Mouse (Mus musculus) urinary bladder, adult 2 months (tissue): ENCODE measurements around the gene Rapgef1. TPM values are rescaled to one million over a fixed set of nuclear protein-coding genes. Genes with fewer than 3 reads are reported as not detected.
A peak's percentile ranks its signal among the peaks of the same experiment; 100 is the strongest.

ENCODE experiments used
- DNase-seq: peaks from one replicate; pipeline ENCODE4 v3.0.0; 2022; ENCODE audit warnings: low spot score
- polyA plus RNA-seq: library from polyadenylated mRNA; depleted of rRNA; stranded (reverse); fragments of >200 nt; gene quantifications from 2 replicates; pipeline ENCODE4 v1.2.3, GENCODE M21; 2012; rRNA removed

Rapgef1 gene
- 29.0 and 34.9 TPM in 2 replicates for polyA plus RNA-seq

DNA sequence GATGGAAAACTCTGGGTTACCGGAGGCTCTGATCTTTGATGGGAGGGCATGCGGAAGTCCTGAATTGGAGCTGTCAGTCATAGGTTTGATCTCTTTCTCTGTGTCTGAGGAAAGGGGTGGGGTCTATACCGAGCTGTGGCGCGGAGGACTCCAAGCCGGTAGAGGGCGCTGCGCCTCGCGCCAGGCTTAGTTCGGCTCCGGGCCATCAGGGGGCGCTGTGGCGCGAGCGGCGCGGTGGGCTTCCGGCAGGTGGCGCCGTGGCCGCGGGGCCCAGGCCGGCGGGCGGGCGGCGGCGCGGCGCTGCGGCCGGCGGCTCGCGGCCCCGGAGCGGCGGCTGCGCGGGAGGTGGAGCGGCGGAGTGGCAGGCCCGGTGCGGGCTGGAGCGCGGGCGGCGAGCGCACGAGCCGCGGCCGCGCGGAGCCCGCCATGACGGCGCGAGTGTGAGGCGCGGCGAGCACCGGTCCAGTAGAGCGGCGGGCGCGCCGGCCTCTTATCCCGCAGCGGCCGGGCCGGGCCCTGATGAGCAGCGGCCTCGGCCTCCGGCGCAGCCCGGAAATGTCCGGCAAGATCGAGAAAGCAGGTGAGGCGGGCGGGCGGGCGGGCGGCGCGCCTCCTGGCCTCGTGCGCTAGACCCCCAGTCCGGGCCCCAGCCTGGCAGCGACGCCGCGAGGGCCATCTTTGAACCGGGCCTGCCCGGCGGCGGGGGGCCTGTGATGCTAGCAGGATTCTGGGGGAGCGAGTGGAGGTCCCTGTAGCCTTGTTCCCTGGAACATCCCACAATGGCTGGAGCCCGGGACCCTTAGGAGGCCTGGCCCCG, at the start of gene Rapgef1:
Rapgef1 (plus strand) TSS at position 237 of the 817 bp plus-strand sequence.
- DNase-seq: peak; percentile 98

DNA sequence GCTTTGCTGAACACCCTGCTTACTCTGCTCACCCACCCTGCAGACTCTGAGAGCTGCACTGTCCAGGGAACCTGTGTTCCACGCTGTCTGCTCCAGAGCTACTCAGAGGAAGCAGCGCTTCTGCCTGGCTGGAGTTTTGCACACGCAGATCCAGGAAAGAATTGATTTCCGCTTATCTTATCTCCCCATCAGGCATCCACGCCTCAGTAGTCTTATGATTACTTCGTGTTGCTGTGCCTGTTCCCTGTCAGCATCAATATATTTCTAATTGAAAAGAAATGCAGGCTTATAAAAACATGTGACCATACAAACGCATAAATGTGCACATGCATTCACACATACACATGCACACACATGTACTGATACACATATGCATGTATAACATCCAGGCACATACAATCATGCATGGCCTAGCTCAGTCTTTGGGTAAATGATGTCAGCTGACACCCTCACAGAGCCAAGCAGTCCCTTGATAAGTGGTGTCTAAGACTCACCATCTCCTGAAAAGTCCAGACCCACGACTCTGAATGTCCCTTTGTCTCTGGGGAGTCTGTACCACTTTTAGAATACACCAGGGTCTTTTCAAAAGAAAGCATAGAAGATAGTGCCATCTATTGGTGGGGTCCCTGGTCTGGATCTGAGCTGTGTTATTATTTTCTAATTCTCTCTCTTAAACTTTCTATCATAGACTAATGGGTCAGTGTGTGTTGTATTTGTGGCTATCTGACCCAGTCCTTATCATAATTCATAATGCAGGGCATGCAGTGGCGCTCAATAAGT, 47.4 kb upstream of the Rapgef1 start:
- no peak for DNase-seq

DNA sequence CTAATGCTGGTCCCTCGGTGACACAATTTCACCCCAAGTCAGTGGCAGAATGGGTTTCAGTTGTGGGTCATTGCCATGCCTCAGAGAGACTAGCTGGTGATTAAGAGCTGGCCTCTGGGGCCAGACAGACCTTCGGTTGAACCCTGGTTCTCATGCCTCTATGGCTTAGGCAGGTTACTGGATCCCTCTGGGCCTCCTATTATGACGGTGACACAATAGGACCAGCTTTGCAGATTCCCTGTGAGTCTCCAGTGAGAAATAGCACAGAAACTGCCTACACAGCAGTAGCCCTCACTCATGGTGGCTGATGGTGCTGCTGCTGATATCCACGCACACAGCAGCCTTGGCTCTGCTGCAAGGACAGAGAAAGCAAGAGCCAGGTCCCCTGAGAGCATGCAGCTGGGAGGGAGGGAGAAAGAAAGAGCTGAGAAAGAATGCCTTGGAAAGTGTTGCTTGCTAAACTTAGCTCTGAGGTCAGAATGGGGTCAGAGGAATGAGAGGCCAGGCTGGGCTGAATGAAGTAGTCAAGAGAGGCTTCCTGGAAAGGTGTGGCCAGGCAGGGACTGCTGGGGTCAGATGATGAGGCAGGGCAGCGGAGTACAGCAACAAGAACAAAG, 46.6 kb upstream of the Rapgef1 start:
- no peak for DNase-seq

DNA sequence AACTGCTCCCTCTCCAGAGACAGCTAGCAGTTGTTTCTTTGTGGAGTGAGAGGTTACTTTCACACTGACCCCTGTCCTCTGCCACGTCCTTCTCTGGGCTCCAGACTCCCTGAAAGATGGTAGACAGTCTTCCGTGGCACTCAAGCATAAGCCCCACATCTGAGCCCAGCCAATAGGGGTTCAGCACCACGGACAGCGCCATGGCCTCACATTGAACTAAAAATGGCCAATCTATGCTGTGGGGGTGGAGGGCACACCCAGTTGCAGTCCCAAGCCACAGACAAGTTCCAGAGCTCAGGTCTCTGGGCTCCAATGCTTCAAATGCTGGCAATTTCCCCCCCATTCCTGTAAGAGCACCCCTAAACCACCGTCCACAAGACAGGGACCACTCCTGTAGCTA, 45.9 kb upstream of the Rapgef1 start:
- peak; percentile 24 for DNase-seq

DNA sequence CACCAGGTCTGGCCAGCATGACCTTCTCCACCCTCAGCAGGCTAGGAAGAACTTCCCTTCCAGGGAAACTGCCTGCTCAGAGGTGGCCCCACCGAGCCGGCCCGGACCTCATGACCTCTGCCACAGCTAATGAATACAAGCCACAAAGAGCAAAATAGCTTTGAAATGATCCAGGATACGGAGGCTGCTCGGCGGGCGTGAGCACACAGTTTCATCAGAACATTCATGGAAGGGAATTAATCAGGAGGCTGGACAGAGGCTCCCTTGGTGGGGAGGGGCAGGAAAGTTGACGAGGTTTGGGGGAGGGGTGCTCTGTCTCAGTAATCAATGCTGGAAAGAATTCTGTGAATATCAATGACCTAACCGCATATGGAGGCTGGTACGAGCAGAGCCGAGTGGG, 45.3 kb upstream of the Rapgef1 start:
- DNase-seq: no peak

DNA sequence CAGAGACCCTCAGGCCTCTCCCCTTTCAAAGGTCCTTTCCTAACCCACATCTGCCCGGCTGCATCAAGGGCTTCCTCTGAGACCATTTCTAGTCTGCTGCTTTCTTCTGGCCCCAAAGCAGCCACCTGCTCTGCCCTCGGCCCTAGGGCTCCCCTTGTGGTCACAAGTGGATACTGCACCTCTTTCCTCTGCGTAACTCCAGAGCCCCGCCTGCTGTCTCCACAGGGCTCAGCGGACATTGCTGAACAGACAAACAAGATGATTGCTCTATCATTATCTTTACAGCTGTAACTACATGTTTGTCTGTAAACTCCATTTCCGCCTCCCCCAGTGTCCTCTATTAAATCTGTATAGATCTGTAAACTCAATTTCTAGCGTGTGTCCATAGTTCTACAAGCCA, 37.1 kb upstream of the Rapgef1 start:
- DNase-seq: peak; percentile 34

DNA sequence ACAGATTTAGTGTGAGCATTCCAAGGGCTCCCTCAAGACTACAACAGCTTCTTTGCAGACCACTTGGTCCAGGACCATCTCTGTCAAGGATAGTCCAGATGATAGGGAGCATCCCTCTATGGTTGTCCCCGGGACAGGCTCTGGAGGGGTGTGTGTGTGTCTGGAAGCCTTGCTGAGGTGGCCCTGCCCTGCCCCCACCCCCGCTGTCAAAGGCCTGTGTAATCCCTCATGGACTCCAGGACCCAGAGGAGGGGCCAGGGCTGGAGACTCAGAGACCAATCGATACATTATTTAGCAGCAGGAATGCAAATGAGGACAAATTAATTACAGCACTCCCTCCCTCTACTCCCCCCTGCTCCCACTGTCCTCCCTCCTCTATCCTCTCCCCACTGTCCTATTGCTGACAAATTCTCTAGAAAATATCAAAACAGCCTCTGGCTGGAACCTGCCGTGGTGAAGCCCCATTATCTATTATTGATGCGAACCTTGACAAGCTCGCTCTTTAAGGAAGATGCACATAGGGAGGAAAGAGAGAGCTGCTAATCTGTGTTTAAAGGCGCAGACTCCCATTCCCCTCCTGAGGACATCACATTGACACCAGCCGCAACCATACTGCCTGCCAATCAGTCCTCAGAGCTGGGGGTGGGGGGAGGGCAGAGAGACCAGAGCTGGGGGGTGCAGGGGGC, 33.4 kb upstream of the Rapgef1 start:
- DNase-seq: no peak

DNA sequence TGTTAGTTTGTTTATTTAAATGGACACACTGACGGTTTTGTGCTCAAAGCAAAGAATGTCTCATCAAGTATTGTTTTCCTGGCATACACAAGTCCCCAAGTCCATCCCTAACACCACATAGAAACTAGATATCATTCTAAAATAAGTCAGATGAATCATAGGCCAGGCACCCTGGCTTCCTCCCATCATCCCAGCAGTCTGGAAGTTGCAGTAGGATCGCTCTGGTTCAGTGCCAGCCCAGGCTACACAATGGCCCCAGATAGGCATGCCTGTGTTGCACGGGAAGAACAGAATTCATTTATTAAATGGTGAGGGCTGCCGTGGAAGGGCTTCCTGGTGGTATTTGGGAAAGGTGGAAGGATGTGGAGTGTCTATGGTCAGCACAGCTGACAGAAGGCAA, 31.5 kb upstream of the Rapgef1 start:
- DNase-seq: no peak

DNA sequence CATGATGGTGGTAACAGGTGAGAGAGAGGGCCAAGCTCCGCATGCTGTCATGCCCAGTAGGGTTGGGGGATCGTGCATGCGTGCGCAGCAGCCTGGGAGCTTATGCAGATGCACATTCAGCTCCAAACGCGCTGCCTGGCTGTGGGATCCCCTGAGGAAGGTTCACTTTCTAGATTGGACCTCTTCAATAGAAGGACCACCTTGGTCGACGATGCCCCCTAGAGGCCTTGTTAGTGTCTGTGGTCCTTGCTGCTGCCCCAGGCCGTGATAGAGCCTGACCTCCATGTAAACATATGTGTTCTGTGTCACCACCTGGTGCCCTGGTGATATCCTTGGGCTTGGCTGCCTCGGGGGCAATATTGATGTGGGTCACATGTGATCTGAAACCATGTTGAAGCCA, 30.3 kb upstream of the Rapgef1 start:
- DNase-seq: no peak

DNA sequence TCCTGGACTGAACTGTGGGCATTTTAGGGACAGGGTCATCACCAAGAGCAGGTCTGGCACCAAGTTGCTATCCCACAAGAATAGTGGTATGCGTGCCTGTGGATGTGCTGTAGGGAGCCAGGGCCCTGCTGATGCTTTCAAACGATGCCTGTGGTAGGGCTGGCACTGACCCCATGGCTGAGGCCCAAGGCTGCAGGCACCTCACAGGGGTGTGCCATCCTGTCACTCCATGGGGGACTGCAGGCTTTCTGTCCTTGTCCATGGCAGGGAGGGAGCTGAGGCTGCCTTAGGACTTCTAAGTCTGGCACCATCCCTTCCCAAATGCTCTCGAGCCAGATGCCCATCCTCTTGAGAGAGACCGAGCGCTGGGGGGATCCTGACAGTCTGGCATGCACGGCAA, 27.9 kb upstream of the Rapgef1 start:
- no peak for DNase-seq

DNA sequence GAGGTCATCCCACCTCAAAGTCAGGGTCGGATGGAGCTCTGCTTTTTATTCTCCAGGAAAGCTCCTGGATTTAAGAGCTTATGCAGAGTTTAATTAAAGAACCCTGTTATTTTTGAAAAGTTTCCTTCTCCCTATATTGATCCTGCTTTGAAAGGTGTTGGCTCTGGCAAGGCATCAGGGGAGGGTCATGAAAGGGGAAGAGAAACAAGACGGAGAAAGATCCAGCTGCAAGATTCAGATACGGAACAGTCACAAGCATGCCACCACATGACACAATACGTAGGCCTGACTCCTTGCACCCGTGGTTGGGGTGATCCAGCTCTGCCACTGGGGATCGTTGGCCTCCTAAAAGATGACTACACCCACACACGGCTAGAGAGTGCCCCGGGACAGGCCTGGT, 27.0 kb upstream of the Rapgef1 start:
- DNase-seq: no peak

DNA sequence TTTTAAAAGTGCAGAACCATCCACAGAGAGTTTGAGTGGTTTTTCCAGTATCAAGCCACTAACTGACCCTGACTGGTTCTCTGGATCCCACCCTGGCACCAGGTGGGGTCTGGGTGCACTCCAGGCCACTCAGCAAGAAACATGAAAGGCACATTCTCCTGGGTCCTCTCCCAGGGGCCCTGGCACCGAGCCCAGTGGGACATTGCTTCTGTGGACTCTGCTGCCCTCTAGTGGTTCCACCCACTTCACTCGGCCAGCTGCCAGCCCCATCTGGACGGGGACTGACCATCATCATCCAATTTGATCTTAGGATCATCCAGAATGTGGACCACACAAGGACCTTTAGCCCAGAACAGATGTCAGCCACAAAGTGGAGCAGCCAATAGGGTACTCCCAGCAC, 15.6 kb upstream of the Rapgef1 start:
- DNase-seq: peak; percentile 54

DNA sequence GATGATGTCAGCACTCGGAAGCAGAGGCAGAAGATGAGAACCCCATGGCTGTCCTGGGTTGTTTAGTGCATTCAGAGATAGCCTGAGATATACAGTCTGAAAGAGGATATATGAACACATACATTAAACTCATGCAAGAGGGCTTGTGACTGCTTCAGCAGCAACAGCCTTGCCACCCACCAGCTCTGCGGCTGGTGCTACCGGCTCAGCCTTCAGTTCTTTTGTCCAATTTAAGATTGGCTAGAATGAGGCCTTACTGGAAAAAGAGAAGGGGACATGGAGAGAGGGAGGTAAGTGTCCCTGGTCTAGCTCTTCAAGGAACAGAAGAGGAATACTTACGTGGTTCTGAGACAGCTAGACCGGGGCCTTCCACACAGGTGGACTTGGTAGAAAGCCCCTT, 13.9 kb upstream of the Rapgef1 start:
- no peak for DNase-seq

DNA sequence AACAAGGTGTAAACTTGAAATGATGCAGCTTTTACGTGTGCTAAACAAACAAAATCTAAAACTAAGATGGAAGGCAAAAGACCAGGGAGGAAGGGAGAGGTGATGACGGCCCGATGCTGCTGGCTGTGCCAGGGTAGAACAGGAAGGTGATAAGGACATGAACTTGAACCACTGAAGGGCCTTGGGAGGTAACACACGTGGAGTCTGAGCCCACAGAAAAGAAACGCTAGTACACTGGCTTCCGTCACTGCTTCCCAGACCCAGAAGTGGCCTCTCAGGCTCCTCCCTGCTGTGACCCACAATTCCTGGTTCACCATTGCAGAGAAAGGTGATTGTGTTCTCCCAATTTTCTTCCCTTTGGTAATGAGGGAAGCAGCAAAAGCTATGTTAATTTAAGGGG, 13.1 kb upstream of the Rapgef1 start:
- no peak for DNase-seq

DNA sequence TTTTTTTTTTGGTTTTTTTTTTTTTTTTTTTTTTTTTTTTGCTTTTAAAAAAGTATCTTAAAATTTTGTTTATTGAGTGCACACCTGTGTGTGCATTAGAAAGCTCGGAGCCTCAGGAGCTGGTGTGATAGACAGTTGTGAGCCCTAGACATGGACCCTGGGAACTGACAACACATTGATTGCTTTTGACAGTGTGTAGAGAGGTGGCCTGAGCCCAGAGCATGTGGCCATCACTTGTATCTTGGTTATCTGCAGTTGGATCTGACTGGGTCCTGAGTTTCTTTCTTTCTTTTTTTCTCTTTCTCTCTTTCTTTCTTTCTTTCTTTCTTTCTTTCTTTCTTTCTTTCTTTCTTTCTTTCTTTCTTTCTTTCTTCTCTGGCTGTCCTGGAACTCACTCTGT, 2.2 kb upstream of the Rapgef1 start:
- DNase-seq: no peak

DNA sequence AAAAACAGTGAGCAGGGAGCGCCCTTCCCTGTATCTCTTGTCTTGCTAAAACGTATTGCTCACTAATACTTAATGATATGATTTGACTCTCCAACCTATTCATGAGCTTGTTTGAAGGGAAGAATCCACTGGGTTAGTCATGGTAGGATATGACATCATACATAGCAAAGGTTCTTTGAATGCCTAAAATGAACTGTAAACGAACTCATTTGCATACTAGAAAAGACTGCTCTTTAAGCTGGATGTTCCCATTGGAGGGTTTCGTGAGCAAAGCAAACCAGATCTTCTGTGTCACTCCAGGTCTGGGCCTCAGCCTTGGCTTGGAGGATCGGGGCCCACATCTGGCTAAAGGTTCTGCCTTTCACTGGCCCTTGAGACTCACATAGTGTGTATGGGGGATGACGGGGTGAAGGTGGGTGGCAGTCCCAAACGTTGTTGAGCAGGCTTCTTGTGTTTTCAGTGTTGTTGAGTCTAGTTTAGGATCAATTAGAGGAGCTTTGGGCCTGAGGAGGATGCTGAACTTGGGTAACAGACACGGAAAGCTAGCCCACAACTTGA, 515 bp upstream of the Rapgef1 start:
- no peak for DNase-seq

DNA sequence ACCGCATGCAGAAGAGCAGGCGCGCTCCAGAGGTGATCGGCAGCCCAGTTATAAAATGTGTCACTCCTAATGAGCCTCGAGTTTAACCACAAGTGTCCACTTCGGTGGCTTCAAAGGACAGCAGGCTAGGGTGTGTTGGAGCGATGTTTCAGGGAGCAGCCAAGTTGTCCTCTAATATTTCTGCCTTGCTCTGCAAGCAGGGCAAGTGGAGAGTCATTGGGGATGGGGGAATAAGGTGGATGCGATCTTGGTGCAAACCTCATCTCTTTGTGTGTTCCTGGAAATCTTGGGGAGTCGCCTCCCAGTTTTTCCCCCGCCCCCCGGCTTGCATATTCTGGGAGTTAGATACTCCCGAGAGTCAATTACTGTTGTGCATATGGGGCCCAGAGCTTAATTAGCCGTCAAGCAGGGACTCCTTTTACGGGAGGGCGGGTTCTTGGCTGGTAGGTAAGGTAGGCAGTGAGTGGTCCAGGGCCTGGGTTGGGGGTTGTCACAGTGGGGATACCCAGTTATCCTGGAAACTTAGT, 844 bp downstream of the Rapgef1 start:
- DNase-seq: no peak

DNA sequence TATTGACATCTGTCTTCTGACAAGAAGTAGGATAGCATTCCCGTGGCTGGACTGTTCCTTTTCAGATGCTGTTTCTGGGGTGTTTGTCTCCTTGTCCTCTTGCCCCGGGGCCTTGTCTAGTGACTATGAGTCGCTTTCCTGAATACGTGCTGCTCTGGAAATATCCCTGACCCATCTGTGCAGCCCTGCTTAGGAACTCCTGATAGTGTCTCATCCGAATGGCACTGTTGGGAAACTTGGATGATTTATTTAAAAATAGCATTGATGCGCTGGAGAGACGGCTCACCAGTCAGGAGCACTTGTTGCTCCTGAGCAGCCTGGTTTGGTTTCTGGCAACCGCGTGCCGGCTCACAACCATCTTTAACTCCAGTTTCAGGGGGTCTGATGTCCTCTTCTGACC, 1.6 kb downstream of the Rapgef1 start:
- no peak for DNase-seq

DNA sequence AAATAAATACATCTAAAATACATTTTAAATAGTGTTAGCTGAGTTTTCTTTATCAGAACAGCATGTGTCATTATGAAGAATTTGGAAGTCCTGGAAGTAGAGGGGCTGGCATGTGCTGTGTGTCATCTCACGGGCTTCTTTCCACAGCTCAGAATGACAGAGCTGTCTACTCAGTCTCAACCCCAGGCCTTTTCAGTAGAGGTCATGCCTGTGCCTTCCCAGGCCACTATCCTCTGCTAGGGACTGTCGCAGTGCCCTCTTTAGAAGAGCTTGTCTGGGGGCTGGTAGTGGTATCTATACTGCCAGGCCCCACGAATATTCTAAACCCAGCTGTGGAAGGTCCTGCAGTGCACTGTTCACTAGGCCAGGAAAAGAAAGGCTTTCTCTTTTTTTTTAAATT, 2.1 kb downstream of the Rapgef1 start:
- no peak for DNase-seq

DNA sequence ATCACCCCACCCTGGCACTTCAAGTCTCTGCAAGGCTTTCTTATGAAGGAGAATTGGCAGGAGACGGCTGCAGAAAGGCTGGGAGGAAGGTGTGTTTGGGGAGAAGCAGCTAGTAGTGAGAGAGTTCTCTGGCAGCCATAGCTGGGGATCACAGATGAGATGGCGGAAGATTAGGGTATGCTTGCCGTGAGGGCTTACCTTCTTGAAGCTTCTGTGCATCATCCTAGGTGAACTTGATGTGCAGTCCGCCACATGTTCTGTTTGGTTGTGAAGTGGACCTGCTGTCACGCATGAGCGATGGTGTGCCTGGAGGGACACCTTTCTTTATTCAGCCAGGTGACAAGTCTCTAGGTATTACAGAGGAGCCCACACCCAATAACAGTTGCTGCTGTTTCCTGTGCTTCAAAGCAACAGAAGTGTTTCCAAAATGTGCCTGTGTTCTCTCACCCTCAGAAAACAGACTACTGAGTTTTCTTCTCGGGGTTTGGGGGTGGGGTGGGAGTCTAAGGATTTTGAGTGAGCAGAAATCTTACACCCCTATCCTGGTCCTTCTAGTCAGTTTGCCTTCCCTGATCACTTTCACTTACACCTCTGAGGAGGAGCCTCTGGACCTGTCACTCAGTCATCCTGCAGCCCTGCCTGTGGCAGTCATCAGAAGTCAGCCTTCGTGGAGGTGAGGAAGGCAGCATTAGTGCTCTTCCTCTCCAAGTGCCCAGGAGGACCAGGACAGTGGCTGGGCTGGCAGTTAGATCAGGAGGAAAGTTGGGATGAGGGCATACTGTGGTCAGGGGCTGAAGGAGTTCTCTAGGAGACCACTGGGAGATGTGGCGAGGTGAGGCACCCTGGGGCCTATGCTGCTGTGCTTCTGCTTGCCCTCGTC, 2.8 kb downstream of the Rapgef1 start:
- no peak for DNase-seq
